Mouse (Mus musculus) heart, adult 2 months (tissue): Measurements from ENCODE around the gene Tep1. TPM values are rescaled to one million over a fixed set of nuclear protein-coding genes. Genes with fewer than 3 reads are reported as not detected.

ENCODE experiments used
- DNase-seq, 2 experiments: peaks; one replicate each; pipeline ENCODE4 v3.0.0; 2021
- H3K27ac ChIP-seq: fragments of 200-600 bp; 2 replicates; pipeline ENCODE4 v1.8.1; 2022
- H3K27me3 ChIP-seq: fragments of 200-500 bp; 2 replicates; pipeline ENCODE4 v1.6.1; 2012; ENCODE audit warnings: mild to moderate bottlenecking, low read length, inconsistent platforms, mixed read lengths; ENCODE audit not compliant: control insufficient read depth, insufficient read depth
- H3K36me3 ChIP-seq: fragments of 200-500 bp; 2 replicates; pipeline ENCODE4 v1.6.1; 2012; ENCODE audit warnings: low read length, inconsistent platforms; ENCODE audit not compliant: control insufficient read depth, insufficient read depth
- H3K4me1 ChIP-seq: fragments of 200-500 bp; 2 replicates; pipeline ENCODE4 v1.6.1; 2011; ENCODE audit warnings: low read length; ENCODE audit not compliant: control insufficient read depth, insufficient read depth
- H3K4me3 ChIP-seq: fragments of 200-600 bp; 2 replicates; pipeline ENCODE4 v1.8.1; 2022
- H3K79me2 ChIP-seq: fragments of 200-500 bp; replicated peaks from 2 replicates; pipeline ENCODE4 v1.6.1; 2012; ENCODE audit warnings: mild to moderate bottlenecking, inconsistent platforms, low read length, moderate library complexity, mixed read lengths; ENCODE audit not compliant: control insufficient read depth, insufficient read depth
- H3K9ac ChIP-seq: fragments of 200-500 bp; 2 replicates; pipeline ENCODE4 v1.6.1; 2012; ENCODE audit warnings: low read depth, mild to moderate bottlenecking, control low read depth, inconsistent platforms, low read length, mixed read lengths
- CTCF ChIP-seq: fragments of 200-600 bp; IDR thresholded peaks from 2 replicates; pipeline ENCODE4 v1.8.1; 2022; ENCODE audit warnings: antibody characterized with exemption, mild to moderate bottlenecking, moderate library complexity
- EP300 ChIP-seq: fragments of 200-500 bp; IDR thresholded peaks from 2 replicates; pipeline ENCODE4 v1.6.1; 2011; ENCODE audit warnings: low read depth, low read length, control low read depth; ENCODE audit not compliant: insufficient read depth
- POLR2A ChIP-seq: fragments of 200-500 bp; IDR thresholded peaks from 2 replicates; pipeline ENCODE4 v1.6.1; 2011; ENCODE audit warnings: mild to moderate bottlenecking, low read depth, low read length, control low read depth; ENCODE audit not compliant: insufficient read depth
- WGBS: fragments of 180-500 bp; shearing (Covaris S2); methylation state at CpG from one replicate; pipeline ENCODE4 v1.1.7; 2018; 5-methylcytosine and 5-hydroxymethylcytosine counted together
- intact Hi-C: fragments of 180-260 bp; cut with DNase I; formaldehyde crosslinking; loops from one replicate; pipeline ENCODE4 v1.15.1; 2025
- polyA plus RNA-seq: library from polyadenylated mRNA; depleted of rRNA; stranded (reverse); fragments of >200 nt; gene quantifications from 2 replicates; pipeline ENCODE4 v1.2.3, GENCODE M21; 2012
- total RNA-seq, 2 experiments: library from RNA; stranded (reverse); gene quantifications; 2 replicates each; pipeline ENCODE4 v1.2.3; 2021

The Tep1 gene
- total and polyA plus RNA-seq, 3 experiments: 10.1 to 12.2 (median 11.9) TPM

DNA sequence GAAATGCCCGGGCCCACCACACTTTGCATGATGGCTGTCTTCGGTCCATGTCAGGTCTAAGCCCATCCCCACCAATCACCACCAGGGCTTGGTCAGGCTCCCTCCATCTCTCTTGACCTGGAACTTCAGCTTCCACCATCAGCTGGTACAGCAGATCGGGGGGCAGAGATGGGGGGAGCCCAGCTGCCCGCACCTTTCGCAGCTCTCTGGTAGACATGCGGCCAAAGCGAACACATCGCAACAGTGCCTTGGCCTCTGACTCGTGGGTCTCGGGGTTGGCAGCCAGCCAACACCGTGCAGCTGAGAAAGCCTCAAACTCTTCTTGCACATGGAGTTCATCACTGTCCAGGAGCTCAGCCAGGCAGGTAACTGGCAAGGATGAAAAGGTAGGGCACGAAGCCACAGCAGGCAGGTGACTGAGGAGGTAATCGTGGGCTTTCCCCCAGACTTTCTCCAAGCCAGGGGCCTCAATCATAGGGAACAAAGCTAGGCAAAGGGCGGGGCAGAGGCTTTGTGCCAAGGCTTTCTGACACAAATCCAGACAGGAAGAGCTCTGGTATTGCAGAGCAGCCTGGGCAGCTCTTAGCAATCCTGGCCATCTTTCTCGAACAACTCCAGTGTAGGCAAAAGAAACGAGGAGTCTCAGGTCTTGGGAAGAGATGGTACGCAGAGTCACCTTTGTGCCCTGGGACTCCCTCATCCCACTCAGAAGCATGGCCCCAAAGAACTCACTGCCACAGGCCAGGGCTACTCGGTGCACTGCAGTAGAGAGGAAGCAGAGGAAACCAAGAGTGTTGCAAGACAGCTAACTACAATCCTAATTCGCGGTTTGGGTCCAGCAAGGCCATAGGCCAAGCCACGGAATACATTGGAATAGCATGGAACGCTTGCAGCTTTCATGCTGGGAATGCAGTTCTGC, 22.4 kb upstream of the Tep1 start:
- H3K27ac ChIP-seq: no peak overlapping the region
- 60% methylated on average over 22 of the region's 22 CpGs for WGBS
- H3K4me3 ChIP-seq: no peak overlapping the region
- intact Hi-C loops: no loop called here
- H3K4me1 ChIP-seq: peaks cover 4% of the 10 kb centered on the region
- no peaks in the 10 kb centered on the region for H3K79me2 ChIP-seq
- TF ChIP-seq EP300: no peak
- no peak for TF ChIP-seq POLR2A
- no peak for TF ChIP-seq CTCF
- no peaks in the 10 kb centered on the region for H3K36me3 ChIP-seq
- DNase-seq: peak; percentile 51 to 59
- no peaks in the 10 kb centered on the region for H3K27me3 ChIP-seq
- H3K9ac ChIP-seq: no peak overlapping the region

GRCm38 (mm10) chr14:50892091-50892490, 21.7 kb upstream of the Tep1 start:
- Histone ChIP-seq H3K4me3 (no peak overlapping the region), H3K27me3 (no peaks in the 10 kb centered on the region), H3K4me1 (peaks cover 2% of the 10 kb centered on the region), H3K9ac (no peak overlapping the region), H3K27ac (no peak overlapping the region), H3K36me3 (no peaks in the 10 kb centered on the region), H3K79me2 (no peaks in the 10 kb centered on the region)
- WGBS: 80% methylated on average over 7 of the region's 7 CpGs
- no peak for DNase-seq
- intact Hi-C loops: no loop called here
- TF ChIP-seq EP300 (no peak), POLR2A (no peak), CTCF (no peak)

- TF ChIP-seq CTCF (no peak), EP300 (no peak), POLR2A (no peak)
- no peaks in the 10 kb centered on the region for H3K79me2 ChIP-seq
- no peaks in the 10 kb centered on the region for H3K27me3 ChIP-seq
- no peaks in the 10 kb centered on the region for H3K36me3 ChIP-seq
- WGBS: 92% methylated on average over 8 of the region's 8 CpGs
- H3K4me3 ChIP-seq: no peak overlapping the region
- peaks cover 2% of the 10 kb centered on the region for H3K4me1 ChIP-seq
- no peak overlapping the region for H3K9ac ChIP-seq
- no peak overlapping the region for H3K27ac ChIP-seq
- intact Hi-C loops: no loop called here
- no peak for DNase-seq
Measured at GRCm38 (mm10) chr14:50891621-50892020, 21.3 kb upstream of the Tep1 start.

DNA sequence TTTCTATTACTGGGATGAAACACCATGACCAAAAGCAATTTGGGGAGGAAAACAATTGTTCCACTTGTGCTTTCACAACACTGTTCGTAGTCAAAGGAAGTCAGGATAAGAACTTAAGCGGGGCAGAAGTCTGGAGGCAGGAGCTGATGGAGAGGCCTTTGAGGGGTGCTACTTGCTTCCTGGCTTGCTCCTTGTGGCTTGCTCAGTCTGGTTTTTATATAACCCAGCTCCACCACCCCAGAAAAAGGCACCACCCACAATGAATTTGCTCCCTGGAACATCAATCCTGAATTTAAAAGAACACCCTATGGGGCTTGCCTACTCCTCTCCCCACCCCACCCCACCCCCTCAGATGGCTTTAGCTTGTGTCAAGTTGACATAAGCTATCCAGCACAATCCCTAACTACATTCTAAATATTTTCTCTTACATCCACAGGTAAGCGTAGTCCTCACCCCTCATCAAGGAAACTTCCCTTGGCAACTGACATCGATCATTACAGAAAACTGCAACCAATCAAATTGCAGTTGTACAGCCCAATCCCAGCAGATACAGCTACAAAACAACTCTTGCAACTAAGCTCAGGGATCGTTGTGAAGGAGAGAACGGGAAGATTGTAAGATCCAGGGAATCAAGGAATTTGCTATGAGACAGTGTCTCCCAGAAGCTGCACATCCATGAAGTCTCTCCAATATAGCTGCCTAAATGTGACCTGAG, 6.0 kb upstream of the Tep1 start:
- Histone ChIP-seq H3K27ac (no peak overlapping the region), H3K9ac (no peak overlapping the region), H3K4me1 (no peaks in the 10 kb centered on the region), H3K4me3 (no peak overlapping the region), H3K27me3 (no peaks in the 10 kb centered on the region), H3K36me3 (no peaks in the 10 kb centered on the region), H3K79me2 (no peaks in the 10 kb centered on the region)
- WGBS: 78% methylated on average over 6 of the region's 6 CpGs
- TF ChIP-seq POLR2A (no peak), CTCF (no peak), EP300 (no peak)
- intact Hi-C loops: no loop called here
- DNase-seq: no peak

DNA sequence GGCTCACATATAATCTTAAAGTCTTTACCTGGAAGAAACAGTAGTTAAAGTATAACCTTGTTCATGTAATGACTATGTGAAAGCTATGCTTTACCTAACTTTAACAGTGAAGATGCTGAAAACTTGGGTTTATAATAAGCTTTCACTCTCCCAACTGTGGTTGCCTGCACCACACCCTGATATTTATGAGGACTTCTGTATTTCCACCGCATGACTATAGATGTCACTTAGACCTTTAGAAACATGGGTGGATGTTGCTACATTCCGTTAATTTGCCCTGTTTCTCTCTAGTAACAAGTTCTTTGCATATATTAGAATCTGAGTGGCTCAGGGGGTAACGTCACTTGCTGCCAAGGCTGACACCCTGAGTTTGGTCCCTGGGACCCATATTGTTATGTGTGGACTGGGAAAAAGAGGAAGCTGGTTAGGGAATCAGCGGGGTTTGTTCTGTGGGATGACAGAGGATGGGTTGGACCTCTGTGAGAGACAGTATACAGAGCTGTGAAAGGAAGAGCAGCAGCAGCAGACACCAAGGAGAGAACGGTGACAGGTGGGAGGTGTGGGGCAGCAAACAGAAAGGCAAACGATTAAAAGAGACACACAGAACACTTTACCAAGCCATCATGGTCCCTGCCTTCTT, 5.4 kb upstream of the Tep1 start:
- no peak for DNase-seq
- H3K79me2 ChIP-seq: no peaks in the 10 kb centered on the region
- H3K27me3 ChIP-seq: no peaks in the 10 kb centered on the region
- no peak overlapping the region for H3K4me3 ChIP-seq
- 74% methylated on average over 6 of the region's 6 CpGs for WGBS
- H3K9ac ChIP-seq: no peak overlapping the region
- no peaks in the 10 kb centered on the region for H3K36me3 ChIP-seq
- no peak overlapping the region for H3K27ac ChIP-seq
- TF ChIP-seq POLR2A: no peak
- TF ChIP-seq CTCF: no peak
- no peak for TF ChIP-seq EP300
- peaks cover 1% of the 10 kb centered on the region for H3K4me1 ChIP-seq
- intact Hi-C loops: no loop called here
